Mouse (Mus musculus) cerebellum, postnatal 4 days (tissue): Measurements from ENCODE around the gene Tpi1.
"Not testable (repeated sequence)": the region's sequence is repeated elsewhere in the genome, so short reads cannot be mapped to it uniquely, and the experiment has no call there.

ENCODE experiments used
- DNase-seq, 2 experiments: peaks; one replicate each; pipeline ENCODE4 v3.0.0; 2022; ENCODE audit warnings: low spot score in 2 of 2, mixed read lengths in 1 of 2

The Tpi1 gene

DNA sequence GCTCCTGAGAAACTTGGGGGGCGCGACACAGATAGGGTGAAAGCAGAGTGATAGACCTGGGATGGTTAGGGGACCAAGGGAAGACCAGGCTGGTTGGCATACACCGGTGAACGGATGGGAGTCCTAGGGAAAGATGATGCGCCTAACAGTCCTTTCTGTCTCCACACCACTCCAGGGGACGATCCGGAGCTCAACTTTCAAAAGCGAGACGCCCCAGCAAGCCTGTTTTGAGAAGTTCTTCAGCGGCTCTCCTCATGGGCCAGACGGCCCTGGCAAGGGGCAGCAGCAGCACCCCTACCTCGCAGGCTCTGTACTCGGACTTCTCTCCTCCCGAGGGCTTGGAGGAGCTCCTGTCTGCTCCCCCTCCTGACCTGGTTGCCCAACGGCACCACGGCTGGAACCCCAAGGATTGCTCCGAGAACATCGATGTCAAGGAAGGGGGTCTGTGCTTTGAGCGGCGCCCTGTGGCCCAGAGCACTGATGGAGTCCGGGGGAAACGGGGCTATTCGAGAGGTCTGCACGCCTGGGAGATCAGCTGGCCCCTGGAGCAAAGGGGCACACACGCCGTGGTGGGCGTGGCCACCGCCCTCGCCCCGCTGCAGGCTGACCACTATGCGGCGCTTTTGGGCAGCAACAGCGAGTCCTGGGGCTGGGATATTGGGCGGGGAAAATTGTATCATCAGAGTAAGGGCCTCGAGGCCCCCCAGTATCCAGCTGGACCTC, 4.9 kb downstream of the Tpi1 start:
- peak; percentile 64 to 84 for DNase-seq

DNA sequence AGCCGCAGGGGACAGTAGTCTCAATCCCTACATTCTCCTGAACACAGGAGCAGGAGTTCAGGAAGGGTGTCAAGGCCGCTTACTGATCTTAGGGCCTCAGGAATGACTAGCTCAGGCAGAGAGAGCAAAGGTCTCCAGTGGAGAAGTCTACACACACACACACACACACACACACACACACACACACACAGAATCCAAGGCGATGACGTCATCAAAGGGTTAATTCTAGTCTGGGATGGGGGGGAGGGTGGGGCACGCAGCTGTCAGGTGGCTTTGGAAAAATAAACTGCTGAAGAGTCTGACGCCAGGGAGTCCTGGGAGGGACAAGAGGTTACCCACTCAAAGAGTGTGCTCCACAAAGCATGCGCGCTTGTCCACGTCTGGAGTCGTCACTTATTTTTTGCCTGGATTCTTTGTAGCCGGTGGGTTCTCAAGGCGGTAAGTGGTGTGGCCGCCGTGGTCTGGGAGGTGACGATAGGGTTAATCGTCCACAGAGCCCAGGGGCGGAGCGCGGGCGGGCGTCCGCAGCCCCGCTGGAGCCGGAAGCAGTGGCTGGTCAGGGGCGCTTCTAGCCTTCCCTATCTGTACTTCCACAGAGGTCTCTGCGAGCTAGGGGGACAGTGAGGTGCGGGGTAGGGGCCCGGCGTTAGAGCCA, 5.6 kb downstream of the Tpi1 start, which contains the start of gene Spsb2:
Spsb2 (plus strand) TSS at position 304 of the 655 bp plus-strand sequence.
- peak in 1 of 2 experiments; percentile 69 for DNase-seq

DNA sequence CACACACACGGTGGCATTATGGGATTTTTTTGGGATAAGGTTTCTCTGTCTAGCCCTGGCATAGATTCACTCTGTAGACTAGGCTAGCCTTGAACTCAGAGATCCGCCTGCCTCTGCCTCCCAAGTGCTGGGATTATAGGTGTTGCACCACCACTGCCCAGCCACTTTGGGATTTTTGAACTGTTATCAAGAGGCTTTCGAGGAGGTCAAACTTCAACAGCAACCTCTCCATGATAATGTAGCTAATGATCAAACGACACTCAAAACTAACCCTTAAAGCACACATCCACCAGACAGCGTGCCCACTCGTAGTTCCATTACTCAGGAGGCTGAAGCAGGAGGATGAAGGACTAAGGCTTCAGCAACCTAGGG, 6.1 kb downstream of the Tpi1 start:
- no peak for DNase-seq

DNA sequence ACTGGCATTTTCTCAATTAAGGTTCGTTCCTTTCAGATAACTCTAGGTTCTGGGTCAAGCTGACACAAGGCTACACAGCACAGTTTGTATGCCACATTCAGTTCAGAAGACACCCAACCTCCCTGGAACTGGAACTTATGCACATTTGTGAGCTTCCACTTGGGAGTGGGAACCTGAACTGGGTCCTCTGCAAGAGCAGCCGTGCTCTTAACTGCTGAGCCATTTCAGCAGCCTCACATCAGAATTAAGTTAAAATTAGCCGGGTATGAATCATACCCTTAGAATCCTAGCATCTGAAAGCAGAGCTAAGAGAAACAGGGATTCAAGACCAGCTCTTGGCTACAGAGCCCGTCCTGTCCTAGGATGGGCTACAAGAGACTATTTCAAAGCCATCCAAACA, 6.7 kb downstream of the Tpi1 start:
- DNase-seq: no peak

DNA sequence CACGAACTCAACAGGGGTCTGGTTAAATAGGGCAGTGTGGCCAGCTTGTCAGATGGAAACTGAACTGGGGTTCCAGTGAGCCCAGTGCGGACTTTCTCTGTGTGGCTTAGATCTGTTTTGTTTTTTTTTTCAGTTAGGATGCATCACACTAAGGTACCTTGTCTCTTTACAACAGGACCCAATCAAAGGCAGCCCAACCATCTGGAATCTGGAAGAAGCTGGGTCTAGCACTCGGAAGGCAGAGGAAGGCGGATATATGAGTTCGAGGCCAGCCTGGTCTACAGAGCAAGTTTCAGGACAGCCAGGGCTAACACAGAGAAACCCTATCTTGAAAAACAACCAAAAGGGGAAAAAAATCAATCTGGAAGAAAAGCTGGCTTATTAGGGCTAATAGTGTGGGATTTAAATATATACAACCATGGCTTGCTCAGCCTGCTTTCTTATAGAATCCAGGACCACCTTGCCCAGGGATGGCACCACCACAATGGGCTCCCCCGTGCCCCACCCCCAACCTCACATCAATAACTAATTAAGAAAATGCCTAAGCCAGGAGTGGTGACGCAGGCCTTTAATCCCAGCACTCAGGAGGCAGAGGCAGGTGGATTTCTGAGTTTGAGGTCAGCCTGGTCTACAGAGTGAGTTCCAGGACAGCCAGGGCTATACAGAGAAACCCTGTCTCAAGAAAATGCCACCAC, 7.5 kb downstream of the Tpi1 start:
- DNase-seq: no peak

DNA sequence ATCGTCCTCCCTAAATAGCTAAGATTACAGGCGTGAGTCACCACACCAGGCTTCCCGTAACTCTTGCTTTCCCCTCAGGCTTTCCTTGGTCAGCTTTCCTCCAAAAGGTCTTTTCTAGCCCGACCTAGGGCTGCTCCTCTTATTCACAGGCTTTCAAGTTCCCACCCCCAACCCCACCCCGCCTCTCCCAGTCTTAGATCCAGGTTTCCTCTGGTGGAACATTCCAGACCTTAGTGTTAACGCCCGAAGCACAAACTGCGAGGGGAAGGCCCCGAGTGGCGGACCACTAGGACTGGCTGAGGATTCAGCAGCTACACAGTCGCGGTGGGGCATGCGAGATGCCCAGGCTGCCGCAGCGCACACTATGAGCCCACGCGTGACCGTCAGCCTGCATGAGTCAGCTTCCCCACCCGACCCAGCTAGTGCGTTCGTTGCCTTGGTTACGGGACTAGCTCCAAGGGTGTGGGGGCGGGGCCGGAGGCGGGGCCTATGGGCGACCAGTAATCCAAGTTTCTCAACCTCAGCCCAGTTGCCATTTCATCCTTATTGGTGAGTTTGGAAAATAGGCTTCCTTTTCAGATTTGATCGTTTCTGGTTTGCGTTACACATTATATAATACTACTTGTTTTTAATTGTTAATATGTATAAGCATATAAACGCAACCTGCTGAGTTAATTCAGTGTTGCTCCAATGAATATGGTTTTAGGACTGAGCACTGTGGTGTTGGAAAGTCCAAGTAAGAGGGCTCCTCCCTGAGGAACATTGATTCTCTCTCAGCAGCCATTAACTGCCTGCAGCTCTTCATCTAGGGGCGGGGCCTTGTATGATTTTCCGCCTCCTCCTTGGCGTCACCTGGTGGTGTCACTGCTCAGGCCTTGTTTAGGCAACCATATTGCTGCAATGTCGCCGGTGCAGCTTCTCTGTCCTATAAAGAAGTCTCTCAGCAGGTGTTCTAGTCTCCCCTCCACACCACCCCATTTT, 8.5 kb downstream of the Tpi1 start:
- DNase-seq: peak; percentile 83 to 92

DNA sequence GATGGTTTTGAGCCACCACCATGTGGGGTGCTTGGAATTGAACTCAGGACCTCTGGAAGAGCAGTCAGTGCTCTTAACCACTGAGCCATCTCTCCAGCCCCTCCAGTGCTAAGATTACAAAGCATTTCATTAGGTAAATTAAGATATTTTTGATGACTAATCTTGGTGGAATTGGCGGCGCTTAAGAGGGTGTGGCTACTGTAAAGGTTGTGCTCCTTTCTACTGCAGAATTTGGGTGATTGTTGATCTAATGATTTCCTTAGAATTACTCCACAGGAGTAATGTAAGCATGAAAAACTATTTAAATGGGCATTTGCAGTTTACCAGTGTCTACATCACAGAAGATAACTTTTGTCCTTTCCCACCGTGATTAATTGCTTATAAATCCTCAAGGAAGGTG, 9.8 kb downstream of the Tpi1 start:
- no peak for DNase-seq

DNA sequence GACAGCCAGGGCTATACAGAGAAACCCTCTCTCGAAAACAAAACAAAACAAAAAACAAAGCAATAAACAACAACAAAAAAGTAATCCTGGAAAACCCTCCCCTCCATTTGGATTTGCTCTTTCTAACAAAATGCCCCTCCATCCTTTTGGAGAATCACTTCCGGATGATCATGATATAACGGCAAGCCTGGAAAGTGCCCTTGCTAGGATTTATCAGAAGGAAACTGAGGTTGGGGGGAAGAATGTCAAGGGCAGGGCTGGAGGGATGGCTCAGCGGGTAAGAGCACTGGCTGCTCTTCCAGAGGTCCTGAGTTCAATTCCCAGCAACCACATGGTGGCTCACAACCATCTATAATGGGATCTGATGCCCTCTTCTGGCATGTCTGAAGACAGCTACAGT, 10.4 kb downstream of the Tpi1 start:
- not testable (repeated sequence) for DNase-seq

DNA sequence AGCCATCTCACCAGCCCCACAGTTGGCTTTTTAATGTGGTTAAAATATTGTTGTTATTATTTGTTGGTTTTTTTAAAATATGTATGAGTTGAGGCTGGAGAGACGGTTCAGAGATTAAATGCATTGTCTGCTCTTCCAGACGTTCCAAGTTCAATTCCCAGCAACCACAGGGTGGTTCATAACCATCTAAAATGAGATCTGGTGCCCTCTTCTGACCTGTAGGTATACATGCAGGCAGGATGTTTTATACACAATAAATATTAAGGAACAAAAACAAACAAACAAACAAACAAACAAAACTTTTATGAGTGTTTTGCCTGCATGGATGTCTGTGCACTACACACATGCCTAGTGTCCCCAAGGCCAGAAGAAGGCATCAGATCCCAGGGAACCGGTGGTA, 11.0 kb downstream of the Tpi1 start:
- no peak for DNase-seq

DNA sequence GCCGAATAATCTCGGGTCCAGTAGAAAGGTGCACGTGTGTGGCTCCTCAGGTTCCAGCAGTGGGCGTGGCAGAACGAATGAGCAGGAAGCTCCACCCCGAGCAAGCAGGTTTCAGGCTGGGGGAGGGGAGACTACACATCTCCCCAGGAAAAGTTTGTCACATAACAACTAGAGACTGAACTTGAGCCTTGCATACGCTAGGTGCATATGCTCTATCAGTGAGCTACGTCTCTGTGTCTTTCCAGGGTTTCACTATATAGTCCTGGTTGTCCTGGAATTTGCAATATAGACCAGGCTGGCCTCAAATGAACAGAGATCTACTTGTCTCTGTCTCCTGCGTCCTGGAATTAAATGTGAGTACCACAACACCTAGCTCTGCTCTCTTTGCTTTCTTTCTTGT, 11.7 kb downstream of the Tpi1 start:
- not testable (repeated sequence) for DNase-seq

DNA sequence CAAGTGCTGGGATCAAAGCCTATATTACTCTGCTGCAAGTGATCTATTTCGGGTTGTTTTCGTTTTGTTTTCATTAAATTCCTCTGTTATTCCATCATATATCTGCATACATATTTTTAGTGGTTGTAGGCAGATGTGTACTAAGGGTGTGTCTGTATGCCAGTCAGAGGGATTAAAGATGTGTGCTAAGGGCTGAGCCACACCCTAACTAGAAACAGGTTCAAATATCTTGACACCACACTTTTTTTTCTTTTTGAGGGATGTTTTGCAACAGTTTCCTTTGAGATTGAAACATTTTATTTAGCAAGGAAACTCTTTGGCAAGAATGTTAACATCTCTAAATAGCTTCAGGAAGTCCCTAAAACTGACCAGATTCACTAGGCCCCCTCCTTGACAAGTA, 17.9 kb downstream of the Tpi1 start:
- no peak for DNase-seq

DNA sequence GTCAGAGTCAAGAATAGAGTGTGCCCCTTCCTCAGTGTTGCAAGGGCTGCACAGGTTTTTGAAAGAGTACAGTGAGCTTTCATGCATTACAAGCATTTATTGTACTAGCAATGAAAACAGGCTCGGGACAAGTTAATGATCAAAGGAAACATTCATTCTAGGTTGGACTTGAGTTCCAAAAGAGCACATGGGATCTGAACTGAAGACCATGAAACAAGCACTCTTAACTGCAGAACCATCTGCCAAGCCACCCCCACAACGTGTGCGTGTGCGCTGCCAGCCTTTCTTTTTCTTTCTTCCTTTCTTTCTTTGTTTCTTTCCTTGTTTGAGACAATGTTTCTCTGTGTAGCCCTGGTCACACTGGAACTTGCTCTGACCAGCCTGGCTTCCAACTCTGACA, 18.3 kb downstream of the Tpi1 start:
- no peak for DNase-seq

DNA sequence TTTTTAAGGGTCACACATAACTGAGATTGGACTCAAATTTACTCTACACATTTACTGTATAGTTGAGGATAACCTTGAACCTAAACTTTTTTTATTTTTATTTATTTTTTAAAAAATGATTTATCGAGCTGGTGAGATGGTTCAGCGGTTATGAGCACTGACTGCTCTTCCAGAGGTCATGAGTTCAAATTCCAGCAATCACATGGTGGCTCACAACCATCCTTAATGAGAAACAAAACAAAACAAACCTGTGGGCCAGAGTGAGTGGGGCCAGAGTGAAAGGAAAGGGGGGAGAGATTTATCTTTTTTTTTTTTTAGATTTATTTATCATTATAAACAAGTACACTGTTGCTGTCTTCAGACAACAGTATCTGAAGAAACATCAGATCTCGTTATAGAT, 22.2 kb downstream of the Tpi1 start:
- DNase-seq: no peak

DNA sequence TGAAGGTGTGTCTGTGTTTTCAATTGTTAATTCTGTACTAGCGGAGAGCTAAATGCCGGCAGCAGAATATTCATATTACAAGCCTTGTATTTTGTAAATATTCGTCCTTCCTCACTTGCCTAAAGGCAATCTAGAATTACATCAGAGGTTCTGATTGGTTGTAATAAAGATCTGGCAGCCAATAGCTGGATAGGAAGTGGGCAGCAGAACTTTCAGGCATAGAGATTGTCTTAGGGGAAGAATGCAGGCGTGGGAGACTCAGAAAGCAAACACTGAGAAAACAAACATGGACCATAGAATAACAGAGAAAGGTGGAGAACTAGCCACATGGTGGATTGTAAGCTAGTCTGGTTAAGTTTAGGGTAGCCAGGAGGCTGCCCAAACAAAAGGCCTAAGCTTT, 24.0 kb downstream of the Tpi1 start:
- DNase-seq: no peak

DNA sequence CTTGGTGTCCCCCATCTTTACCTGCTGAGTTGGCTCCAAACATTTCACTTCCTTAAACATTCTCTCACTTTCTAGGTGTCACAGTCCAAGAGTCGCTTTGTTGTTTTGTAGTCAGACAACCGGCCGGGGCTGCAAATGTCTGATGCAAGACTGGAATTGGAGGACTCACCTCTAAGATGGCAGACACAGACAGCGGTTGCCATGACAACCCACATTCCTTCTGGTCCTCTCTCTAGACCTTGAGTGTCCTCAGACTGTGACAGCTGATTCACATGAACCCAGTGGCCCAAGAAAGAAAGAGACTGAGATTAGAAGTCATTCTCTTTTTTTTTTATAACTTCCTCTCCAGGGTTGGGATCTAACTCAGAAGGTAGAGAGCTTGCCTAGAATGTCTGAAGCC, 24.6 kb downstream of the Tpi1 start:
- DNase-seq: no peak

DNA sequence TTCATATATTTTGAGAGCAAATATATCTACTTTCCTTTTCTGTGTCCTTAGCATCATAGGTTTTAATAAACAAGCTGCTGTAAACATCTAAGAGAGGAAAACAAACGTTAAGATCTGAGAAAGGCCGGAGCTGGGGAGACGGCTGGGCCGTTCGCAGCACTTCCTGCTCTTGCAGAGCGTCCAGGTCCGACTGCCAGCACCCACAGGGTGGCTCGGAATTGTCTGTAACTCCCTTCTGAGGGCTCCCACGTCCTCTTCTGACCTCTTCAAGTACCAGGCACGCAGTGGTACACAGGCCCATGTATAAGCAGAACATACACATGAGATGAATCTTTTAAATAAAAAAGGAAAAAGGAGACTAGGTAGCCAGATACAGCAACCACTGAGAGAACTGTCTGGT, 26.4 kb downstream of the Tpi1 start:
- DNase-seq: no peak

DNA sequence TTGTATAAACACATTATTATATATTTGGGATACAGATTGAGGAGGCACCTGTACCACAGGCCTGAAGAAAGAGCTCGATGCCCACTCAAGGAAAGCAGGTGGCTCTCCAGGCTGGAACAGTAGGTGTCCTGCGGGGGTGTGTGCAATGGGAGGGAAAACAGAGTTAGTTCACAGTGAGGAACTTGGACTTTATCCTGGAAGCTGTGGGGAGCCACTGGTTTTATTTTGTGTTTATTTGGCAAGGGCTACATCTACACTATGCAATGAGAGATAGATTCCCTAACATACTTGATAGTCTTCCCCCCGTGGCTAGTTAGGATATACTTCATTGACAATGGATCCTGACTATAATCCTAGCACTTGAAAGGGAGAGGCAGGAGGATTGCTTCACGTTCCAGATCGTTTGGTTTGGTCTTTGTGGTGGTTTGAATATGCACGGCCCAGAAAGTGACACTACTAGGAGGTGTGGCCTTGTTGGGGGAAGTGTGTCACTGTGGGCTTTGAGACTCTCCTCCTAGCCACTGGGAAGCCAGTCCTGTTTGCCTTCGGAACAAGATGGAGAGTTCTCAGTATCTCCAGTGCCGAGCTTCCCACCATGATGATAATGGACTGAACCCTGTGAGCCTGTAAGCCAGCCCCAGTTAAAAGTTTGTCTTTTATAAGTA, 27.2 kb downstream of the Tpi1 start:
- no peak for DNase-seq

DNA sequence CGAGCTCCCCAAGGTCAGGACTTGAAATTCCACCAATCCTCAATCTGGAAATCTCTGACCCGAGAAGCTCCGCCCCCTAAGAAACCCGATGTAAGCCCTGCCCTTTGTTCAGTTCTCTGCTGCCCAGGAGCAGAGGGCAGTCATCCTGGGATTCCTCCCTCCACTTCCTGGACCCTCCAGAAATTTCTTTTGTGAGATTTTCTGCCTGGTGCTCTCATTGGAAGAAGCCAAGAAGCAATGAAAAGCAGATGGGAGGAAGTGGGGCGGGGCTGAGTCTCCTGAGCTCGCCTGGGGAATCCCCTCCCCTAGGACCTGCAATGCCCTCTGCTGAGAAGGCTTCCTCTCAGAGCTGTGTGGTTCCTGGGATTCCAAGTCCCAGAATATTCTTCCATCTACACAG, 31.7 kb downstream of the Tpi1 start:
- DNase-seq: no peak

DNA sequence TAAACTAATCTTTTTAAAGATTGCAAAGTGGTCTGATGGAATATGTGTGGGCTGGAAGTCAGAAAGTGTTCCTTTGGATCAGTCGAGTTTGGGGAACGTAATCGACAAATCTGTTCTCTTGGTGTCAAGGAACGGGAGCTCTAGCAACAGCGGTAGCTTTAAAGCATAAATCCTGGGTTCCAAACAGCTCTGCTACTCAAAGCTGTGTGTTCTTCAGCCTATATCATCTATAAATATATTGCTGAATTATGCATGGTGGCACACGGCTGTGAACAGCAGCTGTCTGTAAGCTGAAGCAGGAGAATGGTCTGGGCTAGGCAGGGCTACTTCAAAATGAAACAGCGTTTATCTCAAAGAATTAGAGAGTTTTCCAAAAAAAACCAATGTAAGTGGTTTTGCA, 33.2 kb downstream of the Tpi1 start:
- DNase-seq: no peak

DNA sequence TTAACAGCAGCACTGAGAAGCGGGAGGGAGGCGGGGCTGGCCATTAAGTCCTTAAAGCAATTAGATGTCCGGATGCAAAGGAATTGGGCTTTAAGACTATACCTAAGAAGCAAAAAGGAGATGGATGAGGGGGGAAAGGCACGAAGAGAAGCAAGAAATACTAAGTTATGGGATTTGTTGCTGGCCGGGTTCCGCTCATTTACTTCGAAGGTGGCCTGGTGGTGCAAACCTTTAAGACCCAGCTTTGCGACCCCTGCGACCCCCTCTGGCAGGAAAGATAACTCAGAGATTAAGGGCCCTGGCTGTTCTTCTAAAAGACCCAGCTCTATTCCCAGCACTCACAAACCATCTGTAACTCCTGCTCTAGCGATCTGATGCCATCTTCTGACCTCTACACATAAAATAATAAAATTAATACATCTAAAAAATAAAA, 34.1 kb downstream of the Tpi1 start:
- DNase-seq: no peak
